Mouse (Mus musculus) cerebellum, adult 8-10 months (tissue): ENCODE data around the gene Cacna1e.

Experiments
- DNase-seq: peaks from one replicate; pipeline ENCODE4 v3.0.0; 2022

Cacna1e gene

GRCm38 (mm10) chr1:154705882-154706565 is 178.3 kb downstream of the Cacna1e start:
- DNase-seq = no peak

- no peak for DNase-seq
These were observed 179.6 kb downstream of the Cacna1e start for GRCm38 (mm10) chr1:154704558-154705185.

DNA sequence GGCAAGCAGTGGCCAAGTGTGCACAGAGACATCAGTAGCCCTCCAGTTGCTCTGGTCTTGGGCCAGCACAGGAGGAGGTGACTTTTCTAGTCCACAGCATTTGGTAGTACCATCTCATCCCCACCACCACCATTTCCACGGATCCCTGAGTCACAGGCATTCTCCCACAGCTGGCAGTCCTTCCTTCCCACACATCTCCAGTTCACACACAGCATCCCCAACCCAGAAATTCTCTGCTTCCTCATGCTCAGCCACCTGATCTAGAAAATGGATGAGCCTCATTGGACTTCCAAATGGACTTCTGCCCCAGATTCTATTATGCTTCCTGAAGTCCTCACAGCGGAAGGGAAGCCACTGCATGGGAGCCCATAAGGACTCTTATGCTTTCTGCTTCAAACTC is 181.7 kb downstream of the Cacna1e start:
- no peak for DNase-seq

- DNase-seq = no peak
These were observed 195.2 kb downstream of the Cacna1e start for GRCm38 (mm10) chr1:154688876-154689665.

DNA sequence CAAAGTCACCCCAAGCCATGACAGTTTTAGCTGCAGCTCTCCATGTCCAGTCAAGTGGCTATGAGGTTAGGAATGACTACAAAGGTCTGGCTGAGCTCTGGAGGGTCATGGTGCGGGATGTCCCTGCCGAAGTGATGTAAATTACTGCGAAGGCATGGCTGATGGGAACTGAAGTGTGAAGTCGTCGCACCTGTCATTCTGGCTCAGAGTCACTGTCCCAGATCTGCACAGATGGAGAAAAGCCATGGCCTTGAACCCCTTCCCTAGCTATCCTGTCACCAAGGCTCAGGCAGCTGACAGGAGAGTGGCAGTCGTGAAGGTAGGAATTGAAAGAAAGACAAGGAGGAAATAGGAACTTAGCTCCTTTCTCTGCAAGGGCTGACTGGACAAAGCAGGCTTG is 197.4 kb downstream of the Cacna1e start:
- DNase-seq = peak; percentile 34

DNA sequence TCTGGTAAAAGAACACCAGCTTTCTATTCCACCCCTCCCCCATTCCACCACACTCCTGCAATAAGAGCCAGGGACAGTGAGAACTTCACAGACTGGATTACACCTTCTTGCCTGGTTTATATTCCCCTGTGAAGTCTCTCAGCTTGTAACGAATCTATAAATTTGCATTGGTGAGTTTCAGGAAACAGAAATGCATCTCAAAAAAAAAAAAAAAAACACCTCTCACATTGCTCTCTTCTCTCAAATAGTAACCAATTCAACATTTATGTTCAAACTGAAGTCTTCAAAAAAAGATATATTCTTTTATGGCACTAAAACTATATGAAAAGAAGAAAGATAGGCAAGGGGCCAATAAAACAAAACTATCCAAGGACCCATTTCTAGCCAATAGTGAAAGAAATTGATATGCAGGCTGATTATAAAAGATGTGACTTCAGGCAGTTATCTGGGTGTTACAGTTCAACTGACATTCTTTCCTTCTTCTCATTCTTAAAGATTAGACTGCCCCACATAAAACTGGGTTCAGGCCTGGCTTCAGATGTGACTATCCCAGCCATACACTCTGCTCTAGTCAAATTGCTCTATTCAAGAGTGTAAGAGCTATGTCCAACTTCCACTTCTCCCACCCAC is 200.7 kb downstream of the Cacna1e start:
- DNase-seq = no peak

DNA sequence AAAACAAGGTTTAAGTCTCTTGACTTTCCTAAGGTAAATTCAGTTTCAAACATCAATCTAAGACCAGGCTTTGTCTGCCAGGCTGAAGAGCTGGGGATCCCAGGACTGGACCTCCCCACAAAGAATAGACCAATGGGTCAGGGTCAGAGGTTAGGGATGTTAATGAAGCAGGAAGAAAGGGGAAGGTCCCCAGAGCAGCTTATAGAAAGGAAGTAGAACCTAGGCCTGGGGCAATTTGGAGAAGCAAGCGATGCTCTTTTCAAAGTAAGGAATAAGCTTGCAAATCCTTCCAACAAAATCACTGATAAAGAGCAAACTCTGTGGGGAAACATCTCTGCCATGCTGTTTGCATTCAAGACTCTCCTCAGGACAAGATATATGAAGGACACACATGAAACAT is 205.3 kb downstream of the Cacna1e start:
- no peak for DNase-seq

DNA sequence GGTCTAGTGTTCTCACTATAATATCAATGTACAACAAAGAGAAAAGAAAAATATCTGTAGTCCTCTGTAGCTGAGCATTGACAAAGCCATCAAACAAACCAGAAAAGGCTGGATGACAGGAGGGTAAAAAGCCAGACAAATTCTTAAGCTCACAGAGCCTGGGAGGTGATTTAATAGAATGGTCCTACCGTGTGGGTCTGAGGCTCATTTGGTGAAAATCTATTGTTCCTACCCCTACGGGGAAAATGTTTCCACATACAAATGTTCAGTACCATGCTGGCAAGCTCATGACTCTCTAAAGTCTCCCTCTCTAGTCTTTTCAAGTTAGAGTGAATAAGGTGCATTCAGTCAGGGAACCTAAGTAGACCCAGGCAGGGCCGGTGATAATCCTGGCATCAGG is 206.2 kb downstream of the Cacna1e start:
- no peak for DNase-seq

- no peak for DNase-seq
These were observed 206.6 kb downstream of the Cacna1e start for GRCm38 (mm10) chr1:154677677-154678076.

GRCm38 (mm10) chr1:154663721-154664120 is 220.6 kb downstream of the Cacna1e start:
- peak; percentile 16 for DNase-seq

DNA sequence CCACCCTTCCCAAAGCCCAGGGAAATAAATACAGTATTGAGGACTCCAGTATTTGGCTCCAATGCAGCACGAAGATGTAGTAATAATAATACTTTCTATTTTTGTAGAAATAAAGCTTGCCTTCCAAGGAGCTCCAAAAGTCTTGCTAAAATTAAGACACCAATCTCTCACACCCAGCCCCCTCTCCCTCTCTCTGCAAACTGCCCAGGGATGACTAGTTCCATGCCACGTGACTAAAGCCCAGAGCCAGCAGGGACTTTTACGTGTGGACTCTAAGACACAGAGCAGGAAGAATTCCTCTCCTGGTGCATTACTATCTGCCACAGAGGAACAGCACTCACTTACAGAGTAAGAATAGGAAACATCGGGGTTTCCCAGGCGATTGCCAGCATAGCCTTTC is 222.3 kb downstream of the Cacna1e start:
- no peak for DNase-seq

DNA sequence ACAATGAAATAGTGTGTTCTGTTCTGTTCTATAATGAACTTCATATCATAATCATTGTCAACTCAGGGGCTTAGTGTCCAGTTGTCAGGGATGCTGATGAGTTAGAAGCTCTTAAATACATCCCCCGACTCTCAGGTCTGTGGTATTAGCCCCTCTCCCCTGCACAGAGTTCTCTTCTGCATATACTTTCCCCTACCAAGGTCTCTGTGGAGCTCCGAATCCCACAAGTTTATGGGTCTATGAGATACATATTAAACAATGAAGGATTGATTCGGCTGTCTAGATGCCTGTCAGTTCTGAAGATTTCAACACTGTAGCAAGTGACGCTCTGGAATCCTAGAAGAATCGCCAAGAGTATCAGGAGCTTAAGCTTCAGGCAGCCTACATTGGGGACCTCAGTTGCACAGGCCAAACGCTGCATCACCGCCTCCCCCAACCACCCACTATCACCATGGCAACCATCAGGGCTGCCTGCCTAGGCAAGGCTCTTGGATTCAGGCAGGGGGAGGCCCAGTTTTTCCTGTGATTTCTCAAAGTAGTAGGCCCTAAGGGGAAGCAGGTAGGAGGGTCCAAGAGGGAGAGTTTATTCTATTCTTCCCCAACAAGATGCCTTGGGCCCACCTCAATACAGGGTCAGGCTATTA is 223.0 kb downstream of the Cacna1e start:
- no peak for DNase-seq

DNA sequence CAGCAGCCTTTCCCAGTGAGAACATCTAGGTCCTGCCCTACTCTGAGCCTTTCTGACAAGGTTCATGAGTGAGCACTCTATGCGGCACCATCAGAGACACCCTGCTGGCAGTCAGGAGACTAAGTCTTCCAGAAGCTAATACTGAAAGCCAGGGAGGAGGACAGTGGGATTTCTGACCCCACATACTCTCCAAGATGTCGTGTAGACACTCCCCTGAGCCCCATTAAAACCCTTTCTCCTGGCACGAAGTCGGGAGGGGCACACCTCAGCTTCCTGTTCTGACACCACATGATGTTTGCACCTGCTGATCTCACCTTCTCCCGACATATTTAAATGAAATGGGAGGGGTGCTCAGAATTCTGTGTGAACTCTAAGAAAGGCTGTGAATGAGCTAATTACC is 226.9 kb downstream of the Cacna1e start:
- DNase-seq = no peak

GRCm38 (mm10) chr1:154653951-154654350 is 230.3 kb downstream of the Cacna1e start:
- no peak for DNase-seq

DNA sequence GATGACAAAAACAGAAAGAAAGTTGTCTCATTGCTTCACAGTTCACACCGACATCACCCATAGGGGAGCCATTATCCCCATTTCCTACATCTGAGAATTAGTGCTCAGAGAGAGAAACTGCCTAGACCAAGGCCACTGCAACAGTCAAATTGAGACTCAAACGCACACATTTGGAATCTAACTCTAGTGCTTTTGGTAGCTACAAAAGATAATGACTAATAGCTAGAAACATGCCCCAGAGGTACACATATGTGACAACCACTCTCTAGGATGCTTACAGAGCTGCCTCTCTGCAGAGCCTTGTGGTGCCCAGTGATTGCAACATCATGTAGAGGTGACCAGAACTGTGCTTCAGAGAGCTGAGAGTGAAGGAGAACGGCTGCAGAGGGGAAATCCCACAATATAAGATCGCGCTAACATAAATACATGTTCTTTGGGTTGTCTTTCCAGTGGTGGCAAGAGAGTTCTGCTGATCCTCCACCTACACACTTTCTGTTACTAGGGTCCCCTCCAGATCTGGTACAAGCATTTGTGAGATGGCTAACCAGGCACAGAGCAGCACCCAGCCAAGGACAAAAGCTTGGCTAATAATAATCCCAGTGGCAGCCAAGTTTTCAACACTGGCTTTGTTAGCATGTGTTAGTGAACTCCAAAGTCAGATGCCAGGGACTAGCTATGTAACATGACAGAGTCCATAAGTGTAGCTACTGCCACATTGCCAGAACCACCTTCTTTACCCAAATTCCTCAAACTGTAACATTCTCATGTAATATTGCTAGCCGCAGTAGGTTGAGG is 237.9 kb downstream of the Cacna1e start:
- no peak for DNase-seq

DNA sequence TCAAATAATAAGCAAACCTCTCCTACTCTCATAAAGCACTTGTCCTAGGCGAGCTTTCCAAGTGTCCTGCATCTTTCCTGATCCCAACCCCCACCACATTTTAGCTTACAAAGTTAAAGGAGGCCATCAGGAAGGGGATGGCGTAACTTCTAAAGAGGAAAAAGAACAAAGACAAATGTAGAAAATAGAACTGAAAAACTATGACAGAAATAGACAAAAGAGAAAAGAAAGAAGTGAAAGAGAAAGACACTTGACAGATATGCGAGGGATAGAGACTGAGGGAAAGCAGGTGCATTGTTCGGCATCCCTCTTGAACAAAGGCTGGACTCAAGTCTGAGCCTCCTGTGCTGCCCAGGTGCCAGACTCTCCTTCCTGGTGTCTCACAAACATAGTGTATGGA is 246.5 kb downstream of the Cacna1e start:
- DNase-seq = no peak

DNA sequence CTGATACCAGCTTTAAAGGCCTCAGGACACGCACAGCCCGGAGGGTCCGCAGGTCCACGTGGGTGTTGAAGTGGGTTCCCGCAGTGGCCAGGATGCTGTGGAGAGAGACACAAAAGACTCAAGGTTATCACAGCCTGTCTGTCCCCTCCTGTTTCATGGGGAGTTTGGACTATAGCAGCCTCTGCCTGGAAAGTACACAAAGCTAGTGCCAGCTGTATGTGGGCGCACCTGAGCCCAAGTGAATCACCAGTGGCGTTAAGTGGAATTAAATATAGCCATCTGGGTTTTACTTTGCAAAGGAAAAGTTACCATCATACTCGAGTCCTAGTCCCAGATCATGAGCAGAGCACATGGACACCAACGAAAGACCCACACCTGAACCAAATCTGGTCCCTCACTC is 248.5 kb downstream of the Cacna1e start:
- DNase-seq = no peak

- DNase-seq = no peak
These were observed 251.4 kb downstream of the Cacna1e start for GRCm38 (mm10) chr1:154632886-154633285.

GRCm38 (mm10) chr1:154622666-154623653 is 261.3 kb downstream of the Cacna1e start:
- DNase-seq = peak; percentile 74

GRCm38 (mm10) chr1:154617743-154618455 is 266.4 kb downstream of the Cacna1e start:
- no peak for DNase-seq
